Mouse (Mus musculus): ENCODE measurements around the gene Brpf3. TPM values are rescaled to one million over a fixed set of nuclear protein-coding genes. Genes with fewer than 3 reads are reported as not detected.

Brpf3 gene
- polyA plus RNA-seq, 1 experiment: 109 TPM

GRCm38 (mm10) chr17:28777231-28778005, 23.5 kb upstream of the Brpf3 start:
- Histone ChIP-seq H3K4me3 (ENCODE audit: low read depth, low read length) (no peak overlapping the region), H3K4me1 (ENCODE audit: control insufficient read depth, insufficient read depth, insufficient read length, low read length) (peaks cover 6% of the 10 kb centered on the region; the same call in 1 of the 2 replicates), H3K27ac (ENCODE audit: insufficient read depth, low read depth, low read length) (no peak overlapping the region), H3K36me3 (ENCODE audit: control insufficient read depth, insufficient read depth, low read length) (peaks cover 52% of the 10 kb centered on the region), H3K27me3 (ENCODE audit: control insufficient read depth, insufficient read depth, low read length) (no peaks in the 10 kb centered on the region)
- no peak for TF ChIP-seq CTCF (IDR thresholded peaks at IDR 0.05; ENCODE audit: extremely low read depth, insufficient read length, insufficient replicate concordance, low read depth, low read length)
- no peak for TF ChIP-seq POLR2A (IDR thresholded peaks at IDR 0.05; ENCODE audit: low read depth, low read length)
- WGBS: 34% methylated on average over 16 of the region's 16 CpGs

- WGBS: over 99% methylated on average over 3 of the region's 3 CpGs
- no peak for TF ChIP-seq CTCF (IDR thresholded peaks at IDR 0.05; ENCODE audit: extremely low read depth, insufficient read length, insufficient replicate concordance, low read depth, low read length)
- no peak for TF ChIP-seq POLR2A (IDR thresholded peaks at IDR 0.05; ENCODE audit: low read depth, low read length)
- H3K27me3 ChIP-seq (ENCODE audit: control insufficient read depth, insufficient read depth, low read length): no peaks in the 10 kb centered on the region
- H3K4me1 ChIP-seq (ENCODE audit: control insufficient read depth, insufficient read depth, insufficient read length, low read length): no peaks in the 10 kb centered on the region; the same call in 1 of the 2 replicates
- no peak overlapping the region for H3K4me3 ChIP-seq (ENCODE audit: low read depth, low read length)
- peaks cover 45% of the 10 kb centered on the region for H3K36me3 ChIP-seq (ENCODE audit: control insufficient read depth, insufficient read depth, low read length)
- no peak overlapping the region for H3K27ac ChIP-seq (ENCODE audit: insufficient read depth, low read depth, low read length)
These were observed 21.2 kb upstream of the Brpf3 start for GRCm38 (mm10) chr17:28779735-28780134.

DNA sequence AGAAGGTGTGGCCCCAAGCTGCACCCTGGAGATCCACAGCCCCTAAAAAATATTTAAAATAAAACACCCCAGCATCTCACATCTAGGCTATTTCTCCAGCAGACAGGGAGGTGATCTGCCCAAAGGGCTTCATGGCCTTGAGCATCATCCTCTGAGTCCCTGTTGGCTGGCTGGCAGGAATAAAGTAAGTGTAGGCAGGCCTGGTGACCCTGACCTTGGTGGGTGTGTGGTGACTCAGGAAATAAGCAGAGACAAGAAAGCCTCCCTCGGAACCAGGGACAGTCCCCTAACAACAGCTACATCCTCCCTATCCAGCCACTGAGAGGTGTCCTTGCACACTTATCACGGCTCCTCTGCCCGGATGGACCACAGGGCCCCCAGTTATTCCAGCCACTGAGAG, 20.1 kb upstream of the Brpf3 start:
- peaks cover 42% of the 10 kb centered on the region for H3K36me3 ChIP-seq (ENCODE audit: control insufficient read depth, insufficient read depth, low read length)
- H3K4me1 ChIP-seq (ENCODE audit: control insufficient read depth, insufficient read depth, insufficient read length, low read length): no peaks in the 10 kb centered on the region
- no peak overlapping the region for H3K27ac ChIP-seq (ENCODE audit: insufficient read depth, low read depth, low read length)
- H3K27me3 ChIP-seq (ENCODE audit: control insufficient read depth, insufficient read depth, low read length): no peaks in the 10 kb centered on the region
- H3K4me3 ChIP-seq (ENCODE audit: low read depth, low read length): no peak overlapping the region
- 61% methylated on average over 3 of the region's 3 CpGs for WGBS
- TF ChIP-seq POLR2A (IDR thresholded peaks at IDR 0.05; ENCODE audit: low read depth, low read length) (no peak), CTCF (IDR thresholded peaks at IDR 0.05; ENCODE audit: extremely low read depth, insufficient read length, insufficient replicate concordance, low read depth, low read length) (no peak)

DNA sequence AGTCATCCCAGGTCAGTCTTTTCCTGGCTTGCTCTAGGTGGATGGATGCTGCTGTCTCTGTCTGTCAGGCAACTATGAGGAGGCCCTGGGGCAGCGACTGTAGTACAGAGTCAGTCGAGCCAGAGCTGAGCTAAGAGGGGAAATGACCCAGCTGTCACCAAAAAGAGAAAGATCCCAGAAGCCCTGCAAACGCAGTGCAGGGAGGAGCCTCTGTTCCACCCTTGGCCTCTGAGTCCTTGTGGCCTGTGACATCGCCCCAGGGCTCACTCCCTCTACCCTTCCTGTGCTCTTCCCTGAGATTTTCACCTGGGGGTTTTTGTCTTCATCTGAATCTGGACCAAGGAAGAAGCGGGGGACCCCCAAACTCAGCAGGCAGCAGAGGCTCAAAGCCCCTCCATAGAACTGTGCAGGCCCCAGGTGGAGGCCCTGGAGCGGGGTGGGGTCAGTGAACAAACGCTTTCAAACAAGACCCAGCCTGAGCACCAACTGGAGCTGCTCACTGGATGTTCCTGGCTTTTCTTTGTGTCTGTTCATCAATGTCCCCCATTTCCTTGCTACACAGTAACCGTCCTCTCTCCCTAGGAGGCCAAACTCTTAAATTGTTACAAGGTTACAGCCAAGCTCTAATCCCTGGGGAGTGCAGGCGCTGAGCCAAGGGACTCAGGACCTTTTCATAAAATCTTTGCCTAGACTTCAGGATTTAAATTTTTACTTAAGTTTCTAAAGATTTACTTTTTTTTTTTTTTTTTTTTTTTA, 19.4 kb upstream of the Brpf3 start:
- 68% methylated on average over 9 of the region's 9 CpGs for WGBS
- no peak for TF ChIP-seq POLR2A (IDR thresholded peaks at IDR 0.05; ENCODE audit: low read depth, low read length)
- no peak for TF ChIP-seq CTCF (IDR thresholded peaks at IDR 0.05; ENCODE audit: extremely low read depth, insufficient read length, insufficient replicate concordance, low read depth, low read length)
- Histone ChIP-seq H3K27me3 (ENCODE audit: control insufficient read depth, insufficient read depth, low read length) (no peaks in the 10 kb centered on the region), H3K27ac (ENCODE audit: insufficient read depth, low read depth, low read length) (no peak overlapping the region), H3K36me3 (ENCODE audit: control insufficient read depth, insufficient read depth, low read length) (peaks cover 36% of the 10 kb centered on the region), H3K4me1 (ENCODE audit: control insufficient read depth, insufficient read depth, insufficient read length, low read length) (no peaks in the 10 kb centered on the region), H3K4me3 (ENCODE audit: low read depth, low read length) (no peak overlapping the region)

DNA sequence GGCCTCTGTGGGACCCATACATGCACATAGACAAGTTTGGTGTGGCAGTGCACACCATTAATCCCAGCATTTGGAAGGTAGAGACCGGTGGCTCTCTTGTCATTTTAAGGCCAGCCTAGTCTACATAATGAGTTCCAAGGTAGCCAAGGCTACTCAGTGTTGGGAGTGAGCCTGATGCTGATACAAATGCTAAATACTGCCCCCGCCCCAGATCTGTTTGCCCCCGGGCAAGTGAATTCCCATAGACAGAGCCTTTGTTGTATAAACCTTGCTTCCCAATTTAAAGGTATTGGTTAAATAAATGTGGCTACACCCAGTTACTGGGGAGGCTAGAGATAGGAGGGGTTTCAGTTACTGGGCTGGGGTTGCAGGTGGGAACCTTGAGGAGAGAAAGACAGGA, 15.9 kb upstream of the Brpf3 start:
- Histone ChIP-seq H3K36me3 (ENCODE audit: control insufficient read depth, insufficient read depth, low read length) (0 out of 2 replicates have a peak, but pooled peaks cover 3% of the 10 kb centered on the region), H3K27ac (ENCODE audit: insufficient read depth, low read depth, low read length) (no peak overlapping the region), H3K27me3 (ENCODE audit: control insufficient read depth, insufficient read depth, low read length) (no peaks in the 10 kb centered on the region), H3K4me3 (ENCODE audit: low read depth, low read length) (no peak overlapping the region), H3K4me1 (ENCODE audit: control insufficient read depth, insufficient read depth, insufficient read length, low read length) (no peaks in the 10 kb centered on the region)
- TF ChIP-seq CTCF (IDR thresholded peaks at IDR 0.05; ENCODE audit: extremely low read depth, insufficient read length, insufficient replicate concordance, low read depth, low read length): no peak
- TF ChIP-seq POLR2A (IDR thresholded peaks at IDR 0.05; ENCODE audit: low read depth, low read length): no peak
- 92% methylated on average over 3 of the region's 3 CpGs for whole genome bisulfite sequencing

DNA sequence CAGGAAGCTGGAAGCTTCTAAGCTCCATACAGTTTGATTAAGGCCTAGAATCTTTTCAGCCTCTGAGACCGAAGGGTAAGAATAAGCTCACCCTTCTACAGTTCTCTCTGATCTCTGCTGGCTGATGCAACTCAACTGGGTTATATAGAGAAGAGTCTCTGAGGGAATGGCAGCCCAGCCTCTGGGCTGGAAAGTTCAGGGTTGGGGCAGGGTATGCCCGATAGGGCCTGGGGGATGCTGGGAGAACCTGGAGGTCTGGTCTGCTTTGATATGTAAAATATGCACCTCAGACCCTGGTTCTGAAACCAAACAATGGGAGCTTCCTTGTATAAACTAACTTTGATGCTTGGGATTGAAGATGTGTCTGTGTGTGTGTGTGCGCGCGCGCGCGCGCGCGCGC, 13.4 kb upstream of the Brpf3 start:
- H3K27me3 ChIP-seq (ENCODE audit: control insufficient read depth, insufficient read depth, low read length): no peaks in the 10 kb centered on the region
- H3K4me1 ChIP-seq (ENCODE audit: control insufficient read depth, insufficient read depth, insufficient read length, low read length): no peaks in the 10 kb centered on the region
- H3K4me3 ChIP-seq (ENCODE audit: low read depth, low read length): no peak overlapping the region
- no peak overlapping the region for H3K27ac ChIP-seq (ENCODE audit: insufficient read depth, low read depth, low read length)
- 99% methylated on average over 12 of the region's 12 CpGs for WGBS
- H3K36me3 ChIP-seq (ENCODE audit: control insufficient read depth, insufficient read depth, low read length): no peaks in the 10 kb centered on the region
- TF ChIP-seq POLR2A (IDR thresholded peaks at IDR 0.05; ENCODE audit: low read depth, low read length) (no peak), CTCF (IDR thresholded peaks at IDR 0.05; ENCODE audit: extremely low read depth, insufficient read length, insufficient replicate concordance, low read depth, low read length) (no peak)

DNA sequence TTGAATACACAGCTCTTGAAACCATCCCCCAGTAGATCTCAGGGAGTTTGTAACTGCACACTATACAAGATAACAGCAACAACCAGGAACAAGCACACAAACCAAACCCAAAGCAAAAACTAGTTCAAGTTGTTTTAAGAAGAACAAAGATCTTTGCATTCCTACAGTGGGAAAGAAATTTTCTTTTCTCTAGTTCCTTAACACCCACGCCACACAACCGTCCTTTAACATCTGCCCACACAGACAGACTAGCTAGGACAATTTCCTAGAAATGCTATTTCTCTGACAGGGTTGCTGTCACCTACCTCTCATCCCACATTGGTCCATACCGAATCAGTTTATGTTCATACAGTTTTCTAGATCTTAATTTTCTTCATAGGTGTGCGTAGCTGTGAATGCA, 3.9 kb upstream of the Brpf3 start:
- TF ChIP-seq CTCF (IDR thresholded peaks at IDR 0.05; ENCODE audit: extremely low read depth, insufficient read length, insufficient replicate concordance, low read depth, low read length): no peak
- no peak for TF ChIP-seq POLR2A (IDR thresholded peaks at IDR 0.05; ENCODE audit: low read depth, low read length)
- H3K4me1 ChIP-seq (ENCODE audit: control insufficient read depth, insufficient read depth, insufficient read length, low read length): no peaks in the 10 kb centered on the region; the same call in 1 of the 2 replicates
- 91% methylated on average over 4 of the region's 4 CpGs for WGBS
- no peaks in the 10 kb centered on the region for H3K27me3 ChIP-seq (ENCODE audit: control insufficient read depth, insufficient read depth, low read length)
- no peak overlapping the region for H3K4me3 ChIP-seq (ENCODE audit: low read depth, low read length)
- H3K36me3 ChIP-seq (ENCODE audit: control insufficient read depth, insufficient read depth, low read length): no peaks in the 10 kb centered on the region
- H3K27ac ChIP-seq (ENCODE audit: insufficient read depth, low read depth, low read length): no peak overlapping the region

All from small intestine, adult 2 months (tissue).